Mouse (Mus musculus) left cerebral cortex, postnatal 4 days (tissue): ENCODE results near the gene Kdm6b. TPM values are rescaled to one million over a fixed set of nuclear protein-coding genes. Genes with fewer than 3 reads are reported as not detected.

Experiments used
- DNase-seq: peaks from one replicate; pipeline ENCODE4 v3.0.0-alpha.2; 2022
- intact Hi-C: fragments of 180-260 bp; cut with DNase I; formaldehyde crosslinking; loops from one replicate; pipeline ENCODE4 v1.15.1; 2025
- total RNA-seq, 2 experiments: library from RNA; stranded (reverse); gene quantifications; 2 replicates each; pipeline ENCODE4 v1.2.3; 2021

The Kdm6b gene
- total RNA-seq, 2 experiments from 2014 or later: 77.2 to 85.8 TPM

- no peak for DNase-seq
- intact Hi-C loops: no loop called here
Measured at GRCm38 (mm10) chr11:69419813-69420553, 6.5 kb upstream of the Kdm6b start.

DNA sequence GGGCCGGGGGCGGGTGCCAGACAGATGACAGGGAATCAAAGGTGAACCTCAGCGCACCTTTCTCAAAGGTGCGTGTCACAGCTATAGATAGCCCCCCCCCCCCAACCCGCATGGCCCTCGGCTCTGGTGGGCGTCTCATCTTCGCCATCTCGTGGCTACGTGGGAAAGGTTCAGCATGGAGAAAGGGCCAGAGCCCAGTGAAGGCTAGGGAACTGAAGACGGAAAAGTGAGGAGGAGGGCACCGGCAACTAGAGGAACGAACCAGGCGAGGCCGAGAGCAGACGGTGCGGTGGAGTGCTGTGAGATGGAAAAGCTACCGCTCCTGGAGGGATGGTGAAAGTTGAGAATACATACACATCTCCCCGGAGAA is 6.0 kb upstream of the Kdm6b start:
- intact Hi-C loops: no loop called here
- DNase-seq: peak; percentile 61

GRCm38 (mm10) chr11:69418481-69419442 is 5.3 kb upstream of the Kdm6b start:
- DNase-seq: peak; percentile 95
- intact Hi-C loops: no loop called here

DNA sequence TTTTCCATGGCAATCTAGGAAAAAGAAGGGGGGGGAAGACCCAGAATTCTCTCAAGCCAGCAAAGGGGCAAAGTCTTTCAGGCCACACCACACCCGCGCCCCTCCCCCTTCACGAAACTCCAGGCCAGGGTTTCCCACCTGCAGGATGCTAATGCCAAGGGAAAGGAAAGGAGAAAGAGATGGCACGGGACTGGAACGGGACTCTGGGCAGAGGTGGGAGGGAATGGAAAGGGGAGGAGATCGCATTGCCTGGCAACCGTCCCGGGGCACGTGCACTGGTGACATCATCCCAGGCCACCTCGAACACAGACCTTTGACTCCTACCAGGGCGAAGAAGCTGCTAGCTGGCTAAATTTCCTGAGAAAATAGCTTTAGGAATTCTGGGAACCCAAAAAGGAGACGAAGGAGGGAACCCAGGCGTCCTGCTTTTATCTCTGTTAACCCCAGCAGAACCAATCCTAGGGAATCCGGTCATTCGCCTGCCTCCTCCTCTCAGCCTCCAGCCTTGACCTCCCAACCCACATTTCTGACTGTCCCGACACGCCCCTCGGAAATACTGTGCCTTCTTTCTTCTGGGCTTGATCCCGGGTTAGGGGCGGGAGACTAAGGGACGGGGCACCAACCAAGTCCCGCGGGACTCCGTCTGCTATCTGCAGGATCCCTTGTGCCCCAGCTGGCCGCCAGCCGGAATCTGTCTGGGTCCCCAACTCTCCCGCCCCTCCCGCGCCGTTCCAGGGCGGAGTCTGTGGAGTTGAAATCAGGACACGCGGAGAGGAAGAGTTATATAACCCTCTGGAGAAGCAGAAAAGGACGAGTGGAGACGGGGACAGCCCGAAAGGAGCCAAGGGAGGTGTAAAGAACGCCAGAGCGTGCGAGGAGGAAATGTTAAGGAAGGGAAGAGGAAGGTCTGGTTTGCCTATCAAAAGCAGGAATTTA is 4.2 kb upstream of the Kdm6b start:
- intact Hi-C loops: no loop called here
- peak; percentile 98 for DNase-seq

DNA sequence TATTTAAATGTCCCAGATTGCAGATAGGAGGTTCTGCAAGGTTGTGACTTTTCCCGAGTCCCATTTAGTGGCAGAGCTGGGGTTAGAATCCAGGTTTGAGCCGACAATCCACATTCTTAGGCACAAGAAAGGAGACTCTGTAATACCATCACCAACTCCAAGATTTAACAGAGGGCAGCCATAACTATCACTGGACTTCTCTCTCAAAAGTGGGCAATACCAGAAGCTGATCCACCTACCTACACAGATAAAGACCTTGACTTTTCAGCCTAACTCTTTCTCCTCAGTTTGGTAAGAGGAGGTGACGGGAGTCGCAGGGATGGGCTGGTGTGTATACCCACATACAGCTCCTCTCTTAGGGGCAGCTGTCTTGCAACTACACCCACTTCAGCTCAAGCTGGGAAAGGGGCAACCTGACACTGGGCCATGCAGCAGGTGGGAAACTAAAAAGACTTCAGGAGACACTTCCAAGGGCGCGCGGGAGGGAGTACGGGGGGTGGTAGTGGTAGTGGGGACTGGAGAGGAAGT is 3.5 kb upstream of the Kdm6b start:
- intact Hi-C loops: no loop called here
- no peak for DNase-seq

GRCm38 (mm10) chr11:69416509-69416908 is 3.0 kb upstream of the Kdm6b start:
- intact Hi-C loops: no loop called here
- no peak for DNase-seq

- intact Hi-C loops: no loop called here
- peak; percentile 83 for DNase-seq
Measured at GRCm38 (mm10) chr11:69415668-69416451, 2.4 kb upstream of the Kdm6b start.

DNA sequence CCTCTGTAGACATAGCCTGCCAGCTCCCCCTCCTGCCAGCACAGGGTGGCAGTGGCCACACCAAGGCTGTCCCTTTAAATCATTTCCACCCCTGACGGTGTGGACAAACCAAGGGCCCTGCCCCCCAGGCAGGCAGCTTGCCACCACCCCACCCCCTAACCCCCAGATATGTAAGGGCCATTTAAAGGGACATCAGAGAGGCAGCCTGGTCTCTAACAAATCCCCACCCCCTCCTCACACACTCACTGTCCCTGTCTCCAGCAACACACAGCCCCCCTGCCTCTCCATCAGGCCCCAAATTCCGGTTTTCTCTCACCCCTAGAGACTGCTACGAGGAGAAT is 1.8 kb upstream of the Kdm6b start:
- intact Hi-C loops: no loop called here
- DNase-seq: peak; percentile 88

DNA sequence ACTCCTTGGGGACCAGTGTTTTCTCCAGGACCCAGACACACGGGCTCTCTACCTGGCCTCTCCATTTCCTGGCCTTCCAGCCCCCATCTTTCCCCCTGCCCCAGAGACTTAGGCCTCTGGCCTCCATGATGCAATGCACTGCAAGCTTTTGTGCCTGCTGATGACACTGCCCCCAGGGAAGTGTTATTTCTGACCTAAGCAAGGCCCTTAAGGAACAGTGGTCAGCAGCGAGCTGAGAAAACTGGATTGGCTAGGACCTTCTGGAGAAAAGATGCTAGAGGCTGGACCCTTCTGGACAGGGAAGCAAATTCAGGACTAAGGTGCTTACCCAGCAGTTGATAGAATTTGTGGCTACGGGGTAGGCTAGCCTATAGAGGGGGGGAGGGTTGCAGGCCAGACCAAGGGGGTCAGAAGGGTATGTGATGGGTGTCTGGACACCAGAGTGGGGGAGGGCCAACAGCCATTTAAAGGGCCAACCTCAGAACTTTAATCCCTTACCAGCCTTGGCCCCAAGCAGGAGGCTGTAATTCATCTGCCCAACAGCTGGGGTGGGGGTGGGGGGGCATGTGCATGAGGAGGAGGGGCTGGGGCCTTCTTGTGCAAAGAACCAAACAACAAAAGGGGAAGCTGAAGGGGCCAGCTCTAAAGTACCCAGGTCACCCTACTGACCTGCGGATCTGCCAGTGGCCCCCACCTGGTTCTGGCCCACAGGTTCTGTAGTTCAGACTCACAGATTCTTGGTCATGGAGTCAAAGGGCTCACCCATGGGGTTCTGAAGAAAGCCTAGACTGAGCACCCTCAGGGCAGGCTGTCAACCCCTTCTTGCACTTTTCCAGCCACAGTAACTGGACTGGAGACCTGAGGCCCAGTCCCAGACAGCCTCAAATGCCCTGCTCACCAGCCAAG is 1.2 kb upstream of the Kdm6b start:
- intact Hi-C loops: no loop called here
- no peak for DNase-seq

GRCm38 (mm10) chr11:69412548-69412947 is 927 bp downstream of the Kdm6b start:
- intact Hi-C loops: no loop called here
- DNase-seq: no peak

GRCm38 (mm10) chr11:69411538-69412203 is 1.8 kb downstream of the Kdm6b start:
- peak; percentile 66 for DNase-seq
- intact Hi-C loops: no loop called here

GRCm38 (mm10) chr11:69411073-69411535 is 2.4 kb downstream of the Kdm6b start:
- peak; percentile 98 for DNase-seq
- intact Hi-C loops: no loop called here

DNA sequence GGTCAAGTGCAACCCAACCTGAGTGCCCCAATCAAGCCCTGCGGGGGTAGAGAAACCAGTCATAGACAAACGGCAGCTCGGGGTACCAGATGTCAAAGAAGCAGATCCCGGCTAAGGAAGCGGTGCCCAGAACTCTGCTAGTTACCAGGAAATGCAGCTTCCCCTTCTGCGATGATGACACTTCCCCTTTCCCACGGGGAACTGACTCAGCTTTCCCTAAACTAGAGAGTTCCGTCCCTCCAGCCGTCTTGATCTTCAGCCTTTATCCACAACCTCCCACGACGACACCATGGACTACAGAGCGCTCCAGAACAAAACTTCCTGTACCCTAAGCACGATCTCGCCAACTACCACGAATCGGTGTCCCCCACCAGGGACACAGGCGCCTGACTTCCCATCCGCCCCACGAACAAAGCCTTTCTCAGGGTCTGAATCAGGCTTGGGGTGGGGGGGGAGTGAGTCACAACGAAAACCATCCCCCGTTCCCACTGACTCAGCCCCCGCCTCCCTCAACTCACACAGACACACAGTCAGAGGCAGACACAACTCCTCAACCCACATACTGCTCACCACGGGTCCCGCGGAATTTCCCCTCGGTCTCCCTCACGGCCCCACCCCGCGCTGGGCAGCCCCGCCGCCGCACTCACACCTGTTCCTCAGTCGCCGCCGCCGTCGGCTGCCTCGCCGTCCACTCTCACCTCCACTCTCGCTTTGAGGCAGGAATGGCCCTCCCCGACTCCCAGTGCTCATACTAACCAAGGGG is 3.0 kb downstream of the Kdm6b start:
- intact Hi-C loops: no loop called here
- DNase-seq: no peak

GRCm38 (mm10) chr11:69410045-69410309 is 3.5 kb downstream of the Kdm6b start:
- intact Hi-C loops: no loop called here

GRCm38 (mm10) chr11:69409378-69410044 is 4.0 kb downstream of the Kdm6b start:
- intact Hi-C loops: loop anchor here (5.0 kb wide), 1 partner anchor 103 kb away; no protein-coding TSS in a partner anchor

More at GRCm38 (mm10) chr11:69410045-69410309, 3.5 kb downstream of the Kdm6b start:
- DNase-seq: no peak

GRCm38 (mm10) chr11:69408541-69409377 is 4.7 kb downstream of the Kdm6b start:
- intact Hi-C loops: loop anchor here (5.0 kb wide), 1 partner anchor 104 kb away; no protein-coding TSS in a partner anchor
- DNase-seq: peak; percentile 74

More at GRCm38 (mm10) chr11:69409378-69410044, 4.0 kb downstream of the Kdm6b start:
- DNase-seq: peak; percentile 83
